Mouse (Mus musculus) kidney, adult 2 months (tissue): ENCODE measurements at regions not wholly inside any gene's neighbourhood (a gene's known extent, or its start where the extent isn't known, plus 50 kb on each side); places are given as distances from the start of the nearest gene placed in this dataset.

Source experiments
- CTCF ChIP-seq: fragments of 200-500 bp; conservative IDR thresholded peaks from 2 replicates; pipeline ENCODE4 v1.5.1; 2011; ENCODE audit warnings: low read depth, mild to moderate bottlenecking, control low read depth, low read length, moderate library complexity, mixed read lengths; ENCODE audit not compliant: insufficient read depth, insufficient read length
- POLR2A ChIP-seq: fragments of 200-500 bp; IDR thresholded peaks from one replicate; pipeline ENCODE4 v1.6.1; 2011; ENCODE audit warnings: low read depth, low read length, control low read depth

GRCm38 (mm10) chr2:170244108-170244507, 96.2 kb upstream of the Zfp217 start:
- TF ChIP-seq CTCF: no peak
- no peak for TF ChIP-seq POLR2A
